ENCODE assay signal across 17 mouse cellular contexts in genomic region chr19:40859555-40859954, GRCm38 (mm10). TPM values are rescaled to one million over a fixed set of nuclear protein-coding genes. Genes with fewer than 3 reads are reported as not detected.
DNase-seq lines count a peak whose midpoint lies in the region; ATAC-seq and TF ChIP-seq lines count a peak whose summit lies in the region.
"Had no signal": no experiment of that assay in that cellular context is flagged by ENCODE, and none has a peak within 500 bp of the region (broad histone marks: within the 10 kb centered on the region; RNA-seq: fewer than 3 reads in every experiment).

No protein-coding gene starts in this region.

- no peak overlapping the region for H3K4me2 ChIP-seq in midbrain, postnatal 0 days (ENCODE audit: low read depth, low read length, poor library complexity, severe bottlenecking)
- no peak overlapping the region for H3K4me2 ChIP-seq in midbrain, embryonic 15.5 days
- no peak overlapping the region; the same call in 1 of the 2 replicates for H3K4me2 ChIP-seq in heart, embryonic 16.5 days (ENCODE audit: low read depth, low read length)
- H3K4me2 ChIP-seq: hindbrain, embryonic 12.5 days; liver, embryonic 13.5 days; midbrain, embryonic 13.5 days; stomach, embryonic 15.5 days had no signal

- no peaks in the 10 kb centered on the region for H3K9me3 ChIP-seq in midbrain, postnatal 0 days (ENCODE audit: low read length)
- H3K9me3 ChIP-seq in midbrain, embryonic 15.5 days = no peaks in the 10 kb centered on the region
- H3K9me3 ChIP-seq in heart, embryonic 16.5 days (replicated peaks; ENCODE audit: control insufficient read depth, low read length) = no peaks in the 10 kb centered on the region
- H3K9me3 ChIP-seq: hindbrain, embryonic 12.5 days; liver, embryonic 13.5 days; midbrain, embryonic 13.5 days; stomach, embryonic 15.5 days had no signal

- peaks cover 5% of the 10 kb centered on the region; the same call in 1 of the 2 replicates for H3K27me3 ChIP-seq in midbrain, postnatal 0 days (ENCODE audit: insufficient read depth, low read length)
- H3K27me3 ChIP-seq in midbrain, embryonic 15.5 days (replicated peaks) = peaks cover 7% of the 10 kb centered on the region; the same call in 1 of the 2 replicates
- peaks cover 4% of the 10 kb centered on the region; the same call in 1 of the 2 replicates for H3K27me3 ChIP-seq in heart, embryonic 16.5 days (ENCODE audit: control insufficient read depth, insufficient read depth, low read length)
- H3K27me3 ChIP-seq: CH12.LX; stomach, embryonic 15.5 days had no signal

- no peak overlapping the region for H3K27ac ChIP-seq in midbrain, postnatal 0 days (ENCODE audit: low read depth, low read length)
- H3K27ac ChIP-seq in midbrain, embryonic 15.5 days = no peak overlapping the region
- peak overlapping the region; percentile 18; the same call in 1 of the 2 replicates for H3K27ac ChIP-seq in heart, embryonic 16.5 days (ENCODE audit: low read length)
- H3K27ac ChIP-seq: gastrocnemius, adult 2 months; hindbrain, embryonic 12.5 days; liver, embryonic 13.5 days; midbrain, embryonic 13.5 days; stomach, embryonic 15.5 days had no signal

- 56% methylated on average over 4 of the region's 4 CpGs for WGBS in midbrain, postnatal 0 days
- WGBS in midbrain, embryonic 15.5 days = 62% methylated on average over 4 of the region's 4 CpGs
- WGBS in heart, embryonic 16.5 days = 24% methylated on average over 4 of the region's 4 CpGs

- ATAC-seq in midbrain, postnatal 0 days (ENCODE audit: low FRiP score) = no peak
- ATAC-seq in midbrain, embryonic 15.5 days (replicated peaks) = no peak
- no peak; the same call in 1 of the 2 replicates for ATAC-seq in heart, embryonic 16.5 days (replicated peaks; ENCODE audit: extremely low read depth, insufficient read depth, low FRiP score)
- no peak for ATAC-seq in monocyte, adult 5-6 weeks (replicated peaks; ENCODE audit: insufficient number of reproducible peaks, low FRiP score, low TSS enrichment, poor library complexity, severe bottlenecking)
- ATAC-seq: midbrain, embryonic 13.5 days had no signal

- no peaks in the 10 kb centered on the region for H3K4me1 ChIP-seq in midbrain, postnatal 0 days (ENCODE audit: insufficient read depth, low read length)
- no peaks in the 10 kb centered on the region for H3K4me1 ChIP-seq in midbrain, embryonic 15.5 days
- peaks cover 12% of the 10 kb centered on the region for H3K4me1 ChIP-seq in heart, embryonic 16.5 days (ENCODE audit: control insufficient read depth, insufficient read depth, low read length)
- H3K4me1 ChIP-seq: hindbrain, embryonic 12.5 days; midbrain, embryonic 13.5 days; stomach, embryonic 15.5 days had no signal

- H3K36me3 ChIP-seq in midbrain, postnatal 0 days (ENCODE audit: insufficient read depth, low read length) = no peaks in the 10 kb centered on the region
- H3K36me3 ChIP-seq in midbrain, embryonic 15.5 days (replicated peaks) = no peaks in the 10 kb centered on the region
- no peaks in the 10 kb centered on the region for H3K36me3 ChIP-seq in heart, embryonic 16.5 days (ENCODE audit: control insufficient read depth, insufficient read depth)
- H3K36me3 ChIP-seq: hindbrain, embryonic 12.5 days; liver, embryonic 13.5 days; midbrain, embryonic 13.5 days; stomach, embryonic 15.5 days had no signal

- H3K4me3 ChIP-seq in midbrain, postnatal 0 days (ENCODE audit: low read depth, low read length) = no peak overlapping the region
- H3K4me3 ChIP-seq in midbrain, embryonic 15.5 days = no peak overlapping the region
- no peak overlapping the region for H3K4me3 ChIP-seq in heart, embryonic 16.5 days (ENCODE audit: low read length)
- H3K4me3 ChIP-seq: gastrocnemius, adult 2 months; hindbrain, embryonic 12.5 days; liver, embryonic 13.5 days; midbrain, embryonic 13.5 days; stomach, embryonic 15.5 days had no signal

- H3K9ac ChIP-seq in midbrain, postnatal 0 days (replicated peaks; ENCODE audit: low read length, poor library complexity, severe bottlenecking) = no peak overlapping the region
- no peak overlapping the region for H3K9ac ChIP-seq in midbrain, embryonic 15.5 days
- H3K9ac ChIP-seq in heart, embryonic 16.5 days (ENCODE audit: low read length) = no peak overlapping the region
- H3K9ac ChIP-seq: hindbrain, embryonic 12.5 days; liver, embryonic 13.5 days; midbrain, embryonic 13.5 days; stomach, embryonic 15.5 days had no signal

- no peak for TF ChIP-seq CTCF in midbrain, postnatal 0 days (IDR thresholded peaks at IDR 0.05)

- peak; percentile 12 to 25 for DNase-seq in frontal cortex, postnatal 36 days (ENCODE audit: low spot score in 2 of 2)
- DNase-seq in frontal cortex, adult 2 months (ENCODE audit: extremely low spot score in 1 of 2, low spot score in 1 of 2) = no peak
- peak; percentile 28 for DNase-seq in midbrain, postnatal 0 days (ENCODE audit: low spot score)
- peak; percentile 39 for DNase-seq in telencephalon, adult 2 months (ENCODE audit: low read depth, low spot score)
- DNase-seq: adrenal gland, postnatal 14 days; cerebellum, adult 8-10 months; gastrocnemius, adult 2 months; kidney, adult 8-10 months; liver, embryonic 13.5 days; right cerebral cortex, postnatal 14 days had no signal

RNA-seq across cellular contexts. Expression of gene Ccnj, which starts 28.5 kb away (rescaled TPM):
- polyA plus RNA-seq in frontal cortex, adult 2 months (2012; rRNA removed) = 8.1 and 9.3 TPM in 2 replicates
- total RNA-seq in midbrain, postnatal 0 days (2014; rRNA removed) = 12.5 and 16.6 TPM in 2 replicates
- polyA plus RNA-seq in midbrain, postnatal 0 days (2015; fragmentation: Nextera tagmentation; extraction: Ambion mirVana) = 8.6 and 9.7 TPM in 2 replicates
- 20.8 and 21.2 TPM in 2 replicates for polyA plus RNA-seq in midbrain, embryonic 15.5 days (2015; fragmentation: Nextera tagmentation; extraction: Ambion mirVana)
- polyA plus RNA-seq in heart, embryonic 16.5 days (2015; fragmentation: Nextera tagmentation; extraction: Ambion mirVana) = 6.3 and 6.6 TPM in 2 replicates
- 4.8 to 11.1 TPM (median 4.9 TPM) in 3 replicates for total RNA-seq in monocyte, adult 5-6 weeks (2017)

RNA-seq across cellular contexts. Expression of gene Zfp518a, which starts 35.0 kb away (rescaled TPM):
- 4.5 and 5.5 TPM in 2 replicates for polyA plus RNA-seq in frontal cortex, adult 2 months (2012; rRNA removed)
- total RNA-seq in midbrain, postnatal 0 days (2014; rRNA removed) = 11.2 and 15.0 TPM in 2 replicates
- 2.4 TPM in 2 replicates for polyA plus RNA-seq in midbrain, postnatal 0 days (2015; fragmentation: Nextera tagmentation; extraction: Ambion mirVana)
- polyA plus RNA-seq in midbrain, embryonic 15.5 days (2015; fragmentation: Nextera tagmentation; extraction: Ambion mirVana) = 4.6 and 5.3 TPM in 2 replicates
- polyA plus RNA-seq in heart, embryonic 16.5 days (2015; fragmentation: Nextera tagmentation; extraction: Ambion mirVana) = 6.3 and 6.9 TPM in 2 replicates
- 22.6 to 29.1 TPM (median 24.2 TPM) in 3 replicates for total RNA-seq in monocyte, adult 5-6 weeks (2017)

Comparison
In these comparisons a context has a peak if more than half of its experiments do, and no peak if none do; other contexts are left out.
1. DNase-seq: peak in frontal cortex, postnatal 36 days (2 of 2), midbrain, postnatal 0 days (single experiment) and telencephalon, adult 2 months (single experiment); none in frontal cortex, adult 2 months (0 of 2).